Mouse (Mus musculus): ENCODE measurements at regions not wholly inside any gene's neighbourhood (a gene's known extent, or its start where the extent isn't known, plus 50 kb on each side); places are given as distances from the start of the nearest gene placed in this dataset.
A peak's percentile ranks its signal among the peaks of the same experiment; 100 is the strongest.

DNA sequence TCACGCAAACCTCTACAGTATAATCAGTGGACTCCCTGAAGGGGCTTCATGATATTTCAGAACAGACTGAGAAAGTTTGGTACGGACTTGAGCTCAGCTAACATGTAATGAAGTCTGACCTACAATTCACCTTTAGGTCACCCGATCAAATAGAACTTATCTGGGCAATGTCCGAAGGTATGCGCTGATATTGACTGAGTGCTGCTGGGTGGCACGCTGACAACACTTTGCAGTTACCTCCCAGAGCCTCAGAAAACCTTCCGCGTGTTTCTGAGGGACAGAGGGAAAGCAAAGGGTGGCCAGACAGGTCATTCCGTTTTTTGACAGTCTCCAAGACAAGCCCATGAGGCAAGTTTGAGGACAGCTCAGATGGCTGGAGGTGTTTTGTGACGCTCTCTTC is 115.3 kb upstream of the Nr2f2 start:
- DNase-seq (ENCODE audit: low spot score) = peak; percentile 8

DNA sequence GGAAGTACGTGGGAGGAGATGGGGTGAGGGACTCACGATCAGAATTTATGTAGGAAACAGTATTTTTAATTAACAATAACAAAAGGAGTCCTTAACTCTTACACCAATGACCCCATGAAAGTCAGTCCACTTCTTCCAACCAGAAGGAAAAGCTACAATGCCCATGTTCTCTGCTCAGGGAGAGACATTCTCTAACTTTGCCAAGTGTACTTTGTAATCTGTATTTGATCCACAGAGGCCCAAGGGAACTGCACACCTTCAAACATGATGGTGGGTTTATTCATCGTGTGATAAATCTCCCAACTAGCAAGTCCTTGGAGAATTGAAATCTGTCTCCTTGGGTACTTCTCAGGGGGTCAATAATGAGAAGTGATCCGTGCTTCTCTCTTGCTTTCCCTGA is 106.3 kb upstream of the Nr2f2 start:
- no peak for DNase-seq (ENCODE audit: low spot score)

DNA sequence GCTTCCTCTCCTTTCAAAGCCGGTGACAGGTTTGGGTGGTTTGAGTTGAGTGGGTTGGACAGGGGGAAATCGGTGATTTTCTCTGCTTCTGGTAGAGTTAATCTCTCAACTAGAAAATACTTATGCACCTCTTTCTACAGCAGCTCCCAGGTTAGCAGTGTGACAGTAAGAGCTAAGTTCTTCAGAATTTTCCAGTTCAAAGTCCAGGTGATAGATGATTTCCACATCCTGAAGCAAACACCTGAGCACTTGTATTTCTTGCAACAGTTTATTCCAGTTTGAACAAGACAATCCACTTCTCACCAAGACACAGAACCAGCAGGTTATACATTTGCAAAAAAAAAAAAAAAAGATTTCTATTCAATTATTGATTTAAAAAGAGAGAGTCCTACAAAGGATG is 104.0 kb upstream of the Nr2f2 start:
- DNase-seq (ENCODE audit: low spot score) = no peak

DNA sequence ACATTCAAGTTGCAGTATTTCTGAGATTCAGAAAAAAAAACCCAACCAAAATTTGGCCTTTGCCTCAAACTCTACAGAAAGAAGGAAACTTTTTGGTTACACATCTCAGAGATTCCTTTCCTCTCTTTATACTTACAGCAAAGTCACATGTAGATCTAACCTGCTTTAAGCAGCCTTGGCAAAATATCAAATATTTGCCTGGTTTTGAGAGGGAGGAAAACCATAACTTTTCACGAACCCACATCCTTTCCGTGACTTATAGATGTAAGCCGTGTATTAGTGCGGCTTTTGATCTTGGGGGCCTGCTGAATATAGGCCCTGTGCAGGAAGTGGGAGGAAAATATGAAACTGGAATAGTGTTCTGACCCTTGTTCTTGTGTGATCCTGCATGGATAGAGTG is 95.6 kb upstream of the Nr2f2 start:
- DNase-seq (ENCODE audit: low spot score) = no peak

DNA sequence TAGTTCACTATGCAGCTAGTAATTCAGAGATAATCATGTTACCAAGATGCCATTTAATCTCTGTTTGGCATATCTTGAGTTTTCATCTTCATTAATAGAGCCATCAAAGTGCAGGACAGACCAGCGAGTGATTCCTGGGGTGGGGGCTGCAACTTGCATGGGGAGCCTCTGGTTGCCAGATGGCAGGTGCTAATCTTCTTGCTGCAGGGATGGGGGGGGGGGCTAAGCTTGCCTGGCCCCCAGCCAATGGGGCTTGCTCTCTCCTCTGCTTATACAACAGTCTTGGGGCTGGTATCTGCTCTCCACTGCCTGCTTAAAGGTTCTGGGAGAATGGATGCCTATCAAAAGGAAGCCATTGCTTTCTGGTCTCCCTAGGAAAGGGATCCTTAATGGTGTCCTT is 88.0 kb upstream of the Nr2f2 start:
- no peak for DNase-seq (ENCODE audit: low spot score)

DNA sequence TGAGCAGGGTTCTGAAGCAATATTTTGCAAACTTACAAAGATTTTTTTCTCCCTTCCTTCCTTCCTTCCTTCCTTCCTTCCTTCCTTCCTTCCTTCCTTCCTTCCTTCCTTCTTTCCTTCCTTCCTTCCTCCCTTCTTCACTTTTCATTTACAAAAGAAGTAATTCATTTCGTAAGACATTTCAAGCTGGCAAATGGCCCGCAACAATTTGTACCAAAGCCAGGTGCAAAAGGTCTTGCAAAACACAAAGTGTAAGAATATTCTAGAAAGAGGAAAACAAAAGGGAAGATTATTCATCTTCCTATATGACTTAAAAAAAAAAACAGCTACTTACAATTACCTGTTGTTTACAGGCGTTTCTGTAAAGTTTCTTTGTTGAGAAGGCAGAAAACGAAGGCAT is 86.3 kb upstream of the Nr2f2 start:
- no peak for DNase-seq (ENCODE audit: low spot score)

DNA sequence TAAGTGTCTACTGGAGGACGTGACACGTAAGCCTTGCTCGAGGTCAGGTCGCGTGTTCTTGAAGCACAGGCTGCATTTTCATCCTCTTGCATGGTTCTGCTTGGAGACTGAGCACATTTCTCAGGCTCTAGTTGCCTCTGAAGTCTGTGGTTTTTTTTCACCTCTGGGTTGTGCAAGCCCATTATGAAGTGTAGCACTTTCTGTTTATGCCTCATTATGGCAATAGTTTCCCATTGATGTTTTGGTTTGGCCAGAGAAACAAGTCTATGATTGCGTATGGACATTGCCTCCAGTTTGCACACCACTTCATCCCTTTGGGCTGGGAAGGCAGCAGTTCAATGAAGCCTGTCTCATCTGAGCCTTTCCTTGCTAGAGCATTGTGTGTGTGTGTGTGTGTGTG is 72.4 kb upstream of the Nr2f2 start:
- no peak for DNase-seq (ENCODE audit: low spot score)

DNA sequence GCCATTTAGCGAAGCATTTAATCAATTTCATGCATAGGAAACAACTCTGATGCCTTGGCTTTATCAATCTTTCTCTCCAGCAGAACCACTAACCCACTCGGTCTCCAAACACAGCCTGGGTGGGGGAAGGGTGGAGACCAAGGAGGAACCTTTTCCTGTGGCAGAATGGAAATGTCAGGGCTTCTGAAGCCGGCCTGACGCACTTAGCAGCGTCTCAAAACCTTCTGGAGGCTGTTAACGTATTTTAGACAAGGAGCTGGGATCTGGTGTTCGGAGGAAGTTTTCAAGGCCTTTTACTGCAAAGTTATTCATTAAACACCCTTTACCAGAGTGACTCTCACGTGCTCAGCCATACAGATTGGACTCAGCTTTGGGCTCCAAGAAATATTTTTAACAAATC is 67.3 kb upstream of the Nr2f2 start:
- DNase-seq (ENCODE audit: low spot score) = no peak

DNA sequence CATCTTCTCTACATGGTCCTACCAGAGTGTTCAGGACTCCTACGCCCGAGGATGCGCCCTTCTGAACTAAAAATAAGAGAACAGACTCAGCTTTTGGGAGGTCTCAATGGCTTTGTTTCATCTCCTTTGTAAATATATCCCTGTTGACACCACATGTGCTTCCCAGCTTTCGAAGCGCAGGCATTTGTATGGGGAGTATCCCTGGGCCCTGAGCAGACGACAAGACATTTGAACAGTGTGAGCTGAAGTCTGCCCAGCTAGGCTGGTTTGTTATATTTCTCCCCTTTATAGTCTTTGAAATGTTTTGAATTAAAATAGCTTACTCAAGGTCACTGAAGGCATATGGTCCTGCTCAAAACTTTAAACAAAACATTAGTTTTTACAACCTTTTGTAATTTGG is 66.8 kb upstream of the Nr2f2 start:
- DNase-seq (ENCODE audit: low spot score) = no peak

DNA sequence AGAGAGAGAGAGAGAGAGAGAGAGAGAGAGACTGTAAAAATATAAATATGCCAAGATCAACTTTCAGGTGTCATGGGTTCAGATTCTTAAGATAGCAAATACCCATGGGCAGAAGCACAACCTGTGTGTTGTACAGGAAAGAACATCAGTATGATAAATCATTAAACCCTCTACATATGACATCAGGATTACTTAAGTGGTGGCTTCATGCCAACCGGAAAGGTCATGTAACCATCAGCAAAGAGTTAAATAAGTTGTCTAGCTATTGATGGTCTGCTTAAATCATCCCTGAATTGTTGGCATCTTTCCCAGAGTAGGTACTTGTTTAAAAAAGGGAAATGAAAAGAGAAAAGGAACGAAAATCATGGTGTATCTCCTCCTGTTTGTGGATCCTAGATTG is 65.2 kb upstream of the Nr2f2 start:
- no peak for DNase-seq (ENCODE audit: low spot score)

DNA sequence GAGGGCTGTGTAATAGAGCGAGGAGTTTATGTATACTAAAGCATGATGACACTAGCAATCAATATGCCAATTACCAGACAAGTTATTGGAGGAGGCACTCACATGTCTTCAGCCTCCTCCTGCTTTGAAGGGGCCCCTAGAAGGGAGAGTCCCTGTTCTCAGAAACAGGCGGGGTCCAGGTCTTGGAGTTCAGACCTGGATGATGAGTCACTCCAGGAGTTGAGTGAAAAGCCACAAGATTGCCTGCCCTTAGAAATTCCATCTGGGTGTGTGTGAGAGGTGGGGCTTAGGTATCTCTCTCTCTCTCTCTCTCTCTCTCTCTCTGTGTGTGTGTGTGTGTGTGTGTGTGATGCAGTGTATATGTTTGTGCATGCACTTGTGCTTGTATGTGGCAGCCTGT is 62.8 kb upstream of the Nr2f2 start:
- peak; percentile 46 for DNase-seq (ENCODE audit: low spot score)

DNA sequence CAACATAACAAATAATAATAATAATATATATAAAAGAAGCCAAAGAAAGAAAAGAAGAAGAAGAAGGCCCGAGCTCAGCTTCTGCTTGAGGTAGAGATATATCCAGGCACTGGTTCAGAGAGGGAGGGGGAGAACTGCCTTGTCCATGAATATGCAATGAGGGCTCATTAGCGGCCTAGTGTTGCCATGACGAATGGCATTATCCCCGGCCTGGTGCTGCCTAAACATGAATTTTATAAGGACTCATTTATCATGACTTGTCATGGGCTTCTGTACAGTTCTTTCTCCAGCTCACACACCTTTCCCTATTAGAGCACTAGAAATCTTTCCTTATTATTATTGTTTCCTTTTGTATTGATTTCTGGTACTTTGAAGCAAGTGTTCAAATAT is 57.7 kb upstream of the Nr2f2 start:
- no peak for DNase-seq (ENCODE audit: low spot score)

DNA sequence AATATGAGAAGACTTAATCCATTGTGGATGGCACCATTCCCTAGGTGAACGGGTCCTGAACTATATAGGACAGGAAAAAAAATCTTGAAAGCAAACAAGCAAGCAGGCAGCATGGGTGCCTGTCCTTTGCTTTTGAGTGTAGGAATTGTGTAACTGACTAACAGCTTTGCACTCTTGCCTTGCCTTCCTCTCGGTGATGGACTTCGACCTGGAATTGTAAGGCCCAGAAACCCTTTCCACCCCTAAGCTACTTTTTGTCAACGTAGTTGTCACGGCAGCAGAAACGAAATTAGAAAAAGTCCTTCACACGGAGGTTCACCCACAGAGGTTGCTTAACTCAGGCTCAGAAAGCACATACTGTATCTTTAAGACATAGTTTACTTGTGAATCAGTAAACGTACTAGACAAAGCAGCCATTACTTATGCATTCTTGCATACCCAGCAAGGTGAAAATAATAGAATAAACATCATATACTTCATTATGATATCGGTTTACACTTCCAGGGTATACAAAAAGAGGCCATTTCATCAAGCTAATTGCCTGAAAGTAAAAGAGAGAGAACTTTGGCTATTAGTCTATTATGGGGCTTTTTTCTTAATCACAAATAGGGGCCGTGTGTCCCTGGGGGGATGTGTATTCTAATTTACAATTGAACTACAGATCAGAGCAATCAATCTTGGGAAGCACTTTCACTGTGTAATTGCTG is 57.1 kb upstream of the Nr2f2 start:
- no peak for DNase-seq (ENCODE audit: low spot score)

DNA sequence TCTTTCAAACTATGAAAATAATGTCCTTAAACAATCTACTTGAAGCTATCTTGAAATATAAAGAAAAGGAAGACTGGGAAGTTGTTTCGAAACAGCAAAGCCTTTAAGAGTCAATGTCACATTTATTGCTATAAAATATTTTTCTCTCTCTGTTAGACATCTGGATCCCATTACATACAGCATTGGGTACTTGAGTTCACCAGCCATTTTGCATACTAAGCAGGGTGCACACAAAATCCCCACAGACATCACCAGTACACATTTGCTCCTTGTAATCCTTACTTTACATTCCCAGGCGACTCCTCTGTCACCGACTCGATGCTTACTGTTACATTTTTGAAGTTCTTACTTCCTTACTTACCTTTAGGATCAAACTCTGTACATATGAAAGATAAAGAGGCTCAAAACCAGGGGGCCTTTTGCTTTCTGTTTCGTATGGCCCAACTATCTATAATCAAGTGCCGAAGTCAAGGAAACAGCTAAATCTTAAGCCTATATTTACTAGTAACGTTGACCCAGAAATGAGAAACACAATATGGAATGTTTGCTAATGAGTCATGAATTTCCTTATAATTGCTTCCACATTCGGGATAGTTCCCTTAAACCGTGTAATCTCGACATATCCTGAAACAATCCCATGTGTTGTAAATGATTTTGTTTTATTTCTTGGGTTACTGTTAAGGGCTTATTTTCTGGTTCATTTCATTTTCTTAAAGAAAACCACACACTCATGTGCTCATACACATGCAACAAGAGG is 49.8 kb upstream of the Nr2f2 start:
- DNase-seq (ENCODE audit: low spot score) = no peak
